Mouse (Mus musculus): ENCODE data around the gene Traf2. TPM values are rescaled to one million over a fixed set of nuclear protein-coding genes. Genes with fewer than 3 reads are reported as not detected.

The Traf2 gene
- 6.4 and 20.6 TPM in 2 replicates for polyA plus RNA-seq (2012; ENCODE audit: low replicate concordance)

GRCm38 (mm10) chr2:25546811-25547491 lies at the start of gene Traf2:
Gene Traf2 (minus strand): TSS chr2:25546940.

GRCm38 (mm10) chr2:25581294-25581864 lies 34.6 kb upstream of the Traf2 start, which contains the start of gene Ajm1:
Gene Ajm1 (minus strand): TSS chr2:25581757.

GRCm38 (mm10) chr2:25574579-25575431 lies 28.1 kb upstream of the Traf2 start, which contains the start of the genes Mamdc4 and Phpt1:
Gene Mamdc4 (minus strand): TSS chr2:25574845.
Gene Phpt1 (minus strand): TSS chr2:25575224.

GRCm38 (mm10) chr2:25557221-25557963 lies 10.7 kb upstream of the Traf2 start, which contains the start of gene Edf1:
Gene Edf1 (plus strand): TSS chr2:25557847.

GRCm38 (mm10) chr2:25501593-25502486 lies 44.9 kb downstream of the Traf2 start, which contains the start of gene C8g:
Gene C8g (minus strand): TSS chr2:25501719.

GRCm38 (mm10) chr2:25500576-25501405 lies 45.9 kb downstream of the Traf2 start, which contains the start of gene Fbxw5:
Gene Fbxw5 (plus strand): TSS chr2:25500750.

GRCm38 (mm10) chr2:25493476-25493961 lies 53.2 kb downstream of the Traf2 start, which contains the start of gene Lcn12:
Gene Lcn12 (minus strand): TSS chr2:25493911.

GRCm38 (mm10) chr2:25469969-25470368 lies 76.8 kb downstream of the Traf2 start, which contains the start of gene Ptgds:
Gene Ptgds (minus strand): TSS chr2:25470046.

Other genes with a start within 250 kb of the Traf2 start
- 0.03 TPM in 2 replicates for gene Grin1, start 227.8 kb downstream of the Traf2 start, polyA plus RNA-seq (2012; ENCODE audit: low replicate concordance)
- 24.2 and 25.3 TPM in 2 replicates for gene Man1b1, start 214.6 kb downstream of the Traf2 start, polyA plus RNA-seq (2012; ENCODE audit: low replicate concordance)
- 6.8 and 11.7 TPM in 2 replicates for gene Dpp7, start 190.6 kb downstream of the Traf2 start, polyA plus RNA-seq (2012; ENCODE audit: low replicate concordance)
- gene Uap1l1, start 181.3 kb downstream of the Traf2 start, polyA plus RNA-seq (2012; ENCODE audit: low replicate concordance) = 20.6 and 22.9 TPM in 2 replicates
- 6.3 and 11.6 TPM in 2 replicates for gene Sapcd2, start 174.6 kb downstream of the Traf2 start, polyA plus RNA-seq (2012; ENCODE audit: low replicate concordance)
- gene Entpd2, start 151.1 kb downstream of the Traf2 start, polyA plus RNA-seq (2012; ENCODE audit: low replicate concordance) = 0.10 TPM in 1 of 2 replicates, not detected in the other
- 3.8 and 4.4 TPM in 2 replicates for gene Npdc1, start 147.6 kb downstream of the Traf2 start, polyA plus RNA-seq (2012; ENCODE audit: low replicate concordance)
- gene Fut7, start 123.7 kb downstream of the Traf2 start, polyA plus RNA-seq (2012; ENCODE audit: low replicate concordance) = 4.5 and 10.9 TPM in 2 replicates
- gene Abca2, start 118.2 kb downstream of the Traf2 start, polyA plus RNA-seq (2012; ENCODE audit: low replicate concordance) = 32.3 and 48.6 TPM in 2 replicates
- not detected in 2 replicates for gene Clic3, start 90.1 kb downstream of the Traf2 start, polyA plus RNA-seq (2012; ENCODE audit: low replicate concordance)
- 82.6 and 103 TPM in 2 replicates for gene Paxx, start 85.8 kb downstream of the Traf2 start, polyA plus RNA-seq (2012; ENCODE audit: low replicate concordance)
- not detected in 2 replicates for gene Ptgds, start 76.9 kb downstream of the Traf2 start, polyA plus RNA-seq (2012; ENCODE audit: low replicate concordance)
- not detected in 2 replicates for gene Lcn12, start 53.0 kb downstream of the Traf2 start, polyA plus RNA-seq (2012; ENCODE audit: low replicate concordance)
- 16.5 and 48.8 TPM in 2 replicates for gene Fbxw5, start 46.2 kb downstream of the Traf2 start, polyA plus RNA-seq (2012; ENCODE audit: low replicate concordance)
- 0.27 TPM in 1 of 2 replicates, not detected in the other for gene C8g, start 45.2 kb downstream of the Traf2 start, polyA plus RNA-seq (2012; ENCODE audit: low replicate concordance)
- 403 and 822 TPM in 2 replicates for gene Edf1, start 10.9 kb upstream of the Traf2 start, polyA plus RNA-seq (2012; ENCODE audit: low replicate concordance)
- 1.7 and 1.9 TPM in 2 replicates for gene Mamdc4, start 27.9 kb upstream of the Traf2 start, polyA plus RNA-seq (2012; ENCODE audit: low replicate concordance)
- gene Phpt1, start 28.3 kb upstream of the Traf2 start, polyA plus RNA-seq (2012; ENCODE audit: low replicate concordance) = 2.9 and 5.8 TPM in 2 replicates
- 8.1 and 18.3 TPM in 2 replicates for gene Ajm1, start 34.8 kb upstream of the Traf2 start, polyA plus RNA-seq (2012; ENCODE audit: low replicate concordance)
- 48.7 and 55.1 TPM in 2 replicates for gene Rabl6, start 61.6 kb upstream of the Traf2 start, polyA plus RNA-seq (2012; ENCODE audit: low replicate concordance)
- gene Ccdc183, start 70.7 kb upstream of the Traf2 start, polyA plus RNA-seq (2012; ENCODE audit: low replicate concordance) = not detected in 2 replicates
- 10.0 and 19.9 TPM in 2 replicates for gene Tmem141, start 75.1 kb upstream of the Traf2 start, polyA plus RNA-seq (2012; ENCODE audit: low replicate concordance)
- gene Fcna, start 81.1 kb upstream of the Traf2 start, polyA plus RNA-seq (2012; ENCODE audit: low replicate concordance) = 145 and 166 TPM in 2 replicates
- not detected in 2 replicates for gene Lcn8, start 106.2 kb upstream of the Traf2 start, polyA plus RNA-seq (2012; ENCODE audit: low replicate concordance)
- gene Lcn5, start 111.0 kb upstream of the Traf2 start, polyA plus RNA-seq (2012; ENCODE audit: low replicate concordance) = not detected in 2 replicates
- not detected in 2 replicates for gene Lcn6, start 129.8 kb upstream of the Traf2 start, polyA plus RNA-seq (2012; ENCODE audit: low replicate concordance)
- not detected in 2 replicates for gene Lcn10, start 135.8 kb upstream of the Traf2 start, polyA plus RNA-seq (2012; ENCODE audit: low replicate concordance)
- not detected in 2 replicates for gene Obp2a, start 153.1 kb upstream of the Traf2 start, polyA plus RNA-seq (2012; ENCODE audit: low replicate concordance)
- gene Bmyc, start 159.8 kb upstream of the Traf2 start, polyA plus RNA-seq (2012; ENCODE audit: low replicate concordance) = 189 and 405 TPM in 2 replicates
- gene Obp2b, start 190.1 kb upstream of the Traf2 start, polyA plus RNA-seq (2012; ENCODE audit: low replicate concordance) = not detected in 2 replicates
- gene Lcn3, start 218.6 kb upstream of the Traf2 start, polyA plus RNA-seq (2012; ENCODE audit: low replicate concordance) = not detected in 2 replicates
- gene Lcn11, start 230.1 kb upstream of the Traf2 start, polyA plus RNA-seq (2012; ENCODE audit: low replicate concordance) = not detected in 2 replicates
- gene Gm13539, start 235.3 kb upstream of the Traf2 start, polyA plus RNA-seq (2012; ENCODE audit: low replicate concordance) = not detected in 2 replicates

Measured in hematopoietic multipotent progenitor cell, adult 10-12 weeks (in vitro differentiated cells).